Mouse (Mus musculus): ENCODE data around the gene Cyp2s1.

DNA sequence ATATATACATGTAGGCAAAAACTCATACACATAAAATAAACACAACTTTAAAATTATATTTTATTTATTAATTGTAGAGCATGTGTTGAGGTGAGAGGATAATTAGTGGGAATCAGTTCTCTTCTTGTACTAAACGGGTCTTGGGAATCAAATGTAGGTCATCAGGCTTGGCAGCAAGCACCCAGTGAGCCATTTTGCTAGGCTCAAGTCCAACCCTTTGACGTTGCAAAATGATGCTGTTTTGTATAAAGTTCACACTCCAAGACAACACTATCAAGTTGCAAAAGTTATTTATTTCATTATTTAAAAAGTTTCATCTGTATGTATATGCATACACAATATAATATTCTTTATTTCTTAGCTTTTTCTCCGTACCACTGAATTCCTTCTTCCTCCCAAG lies 47.0 kb upstream of the Cyp2s1 start:
- no peak for TF ChIP-seq GATA1 (IDR thresholded peaks at IDR 0.05; ENCODE audit: low read length)
- no peak for TF ChIP-seq TAL1 (IDR thresholded peaks at IDR 0.05; ENCODE audit: low read length)

All from erythroblast, embryonic 14.5 days (primary cell).